9 mouse cellular contexts compared by ENCODE assay signal in genomic region chr19:22883744-22884317, GRCm38 (mm10).
DNase-seq lines count a peak whose midpoint lies in the region; ATAC-seq lines count a peak whose summit lies in the region.
"Had no signal": no experiment of that assay in that cellular context is flagged by ENCODE, and none has a peak within 500 bp of the region (broad histone marks: within the 10 kb centered on the region; RNA-seq: fewer than 3 reads in every experiment).

No protein-coding gene starts in this region.

- H3K27me3 ChIP-seq in embryonic facial prominence, embryonic 10.5 days (replicated peaks; ENCODE audit: low read depth, poor library complexity, severe bottlenecking) = peaks cover 12% of the 10 kb centered on the region; the same call in 1 of the 2 replicates
- 0 out of 2 replicates have a peak, but pooled peaks cover 4% of the 10 kb centered on the region for H3K27me3 ChIP-seq in heart, embryonic 12.5 days (replicated peaks)
- H3K27me3 ChIP-seq in kidney, embryonic 15.5 days = no peaks in the 10 kb centered on the region
- no peaks in the 10 kb centered on the region; the same call in 1 of the 2 replicates for H3K27me3 ChIP-seq in limb, embryonic 15.5 days
- H3K27me3 ChIP-seq in neural tube, embryonic 12.5 days (replicated peaks) = no peaks in the 10 kb centered on the region

- H3K36me3 ChIP-seq in embryonic facial prominence, embryonic 10.5 days (replicated peaks) = no peaks in the 10 kb centered on the region
- H3K36me3 ChIP-seq in heart, embryonic 12.5 days = no peaks in the 10 kb centered on the region
- no peaks in the 10 kb centered on the region for H3K36me3 ChIP-seq in kidney, embryonic 15.5 days
- H3K36me3 ChIP-seq in limb, embryonic 15.5 days = no peaks in the 10 kb centered on the region
- no peaks in the 10 kb centered on the region for H3K36me3 ChIP-seq in neural tube, embryonic 12.5 days

- H3K4me2 ChIP-seq in heart, embryonic 12.5 days = peak overlapping the region; percentile 66
- H3K4me2 ChIP-seq in kidney, embryonic 15.5 days = peak overlapping the region; percentile 61
- peak overlapping the region; percentile 45 for H3K4me2 ChIP-seq in limb, embryonic 15.5 days
- peak overlapping the region; percentile 53 for H3K4me2 ChIP-seq in neural tube, embryonic 12.5 days (replicated peaks)

- no peak overlapping the region for H3K27ac ChIP-seq in embryonic facial prominence, embryonic 10.5 days (replicated peaks)
- no peak overlapping the region for H3K27ac ChIP-seq in heart, embryonic 12.5 days (ENCODE audit: poor library complexity, severe bottlenecking)
- no peak overlapping the region for H3K27ac ChIP-seq in kidney, embryonic 15.5 days
- no peak overlapping the region for H3K27ac ChIP-seq in limb, embryonic 15.5 days
- no peak overlapping the region for H3K27ac ChIP-seq in neural tube, embryonic 12.5 days

- H3K9ac ChIP-seq in heart, embryonic 12.5 days = no peak overlapping the region
- no peak overlapping the region for H3K9ac ChIP-seq in kidney, embryonic 15.5 days
- no peak overlapping the region for H3K9ac ChIP-seq in limb, embryonic 15.5 days
- H3K9ac ChIP-seq in neural tube, embryonic 12.5 days = no peak overlapping the region

- H3K4me3 ChIP-seq in embryonic facial prominence, embryonic 10.5 days = peak overlapping the region; percentile 42; the same call in 1 of the 2 replicates
- peak overlapping the region; percentile 30 for H3K4me3 ChIP-seq in heart, embryonic 12.5 days
- peak overlapping the region; percentile 31 for H3K4me3 ChIP-seq in kidney, embryonic 15.5 days (replicated peaks)
- H3K4me3 ChIP-seq in limb, embryonic 15.5 days = peak overlapping the region; percentile 15; the same call in 1 of the 2 replicates
- no peak overlapping the region for H3K4me3 ChIP-seq in neural tube, embryonic 12.5 days
- H3K4me3 ChIP-seq: erythroblast, embryonic 14.5 days had no signal

- ATAC-seq in heart, embryonic 12.5 days (ENCODE audit: insufficient number of reproducible peaks, low FRiP score) = peak; percentile 80
- ATAC-seq in kidney, embryonic 15.5 days (replicated peaks; ENCODE audit: low FRiP score) = peak; percentile 85
- ATAC-seq in limb, embryonic 15.5 days (ENCODE audit: insufficient number of reproducible peaks, low FRiP score, low TSS enrichment, low read depth) = peak; percentile 33; the same call in 1 of the 2 replicates
- peak; percentile 90 for ATAC-seq in neural tube, embryonic 12.5 days (ENCODE audit: low FRiP score, low read depth)
- ATAC-seq in erythroblast, adult 5-6 weeks (replicated peaks; ENCODE audit: low FRiP score, poor library complexity, severe bottlenecking) = no peak

- no peaks in the 10 kb centered on the region for H3K9me3 ChIP-seq in embryonic facial prominence, embryonic 10.5 days
- no peaks in the 10 kb centered on the region for H3K9me3 ChIP-seq in heart, embryonic 12.5 days (replicated peaks)
- H3K9me3 ChIP-seq in kidney, embryonic 15.5 days (replicated peaks) = no peaks in the 10 kb centered on the region
- H3K9me3 ChIP-seq in limb, embryonic 15.5 days = no peaks in the 10 kb centered on the region
- no peaks in the 10 kb centered on the region for H3K9me3 ChIP-seq in neural tube, embryonic 12.5 days

- peak; percentile 61 for DNase-seq in 416B (ENCODE audit: low read depth)
- DNase-seq in adrenal gland, postnatal 10 days = peak; percentile 47
- DNase-seq in embryonic facial prominence, embryonic 10.5 days (ENCODE audit: low spot score) = peak; percentile 52

- 26% methylated on average over 18 of the region's 18 CpGs for WGBS in embryonic facial prominence, embryonic 10.5 days
- WGBS in heart, embryonic 12.5 days = 23% methylated on average over 18 of the region's 18 CpGs
- WGBS in kidney, embryonic 15.5 days = 21% methylated on average over 18 of the region's 18 CpGs
- WGBS in limb, embryonic 15.5 days = 20% methylated on average over 18 of the region's 18 CpGs
- 25% methylated on average over 18 of the region's 18 CpGs for WGBS in neural tube, embryonic 12.5 days

- H3K4me1 ChIP-seq in embryonic facial prominence, embryonic 10.5 days = peaks cover 6% of the 10 kb centered on the region
- no peaks in the 10 kb centered on the region for H3K4me1 ChIP-seq in heart, embryonic 12.5 days (replicated peaks)
- H3K4me1 ChIP-seq in kidney, embryonic 15.5 days = no peaks in the 10 kb centered on the region
- H3K4me1 ChIP-seq in limb, embryonic 15.5 days = peaks cover 9% of the 10 kb centered on the region
- no peaks in the 10 kb centered on the region for H3K4me1 ChIP-seq in neural tube, embryonic 12.5 days
